Mouse (Mus musculus): Measurements from ENCODE around the gene Gm20388.

Gm20388 gene

DNA sequence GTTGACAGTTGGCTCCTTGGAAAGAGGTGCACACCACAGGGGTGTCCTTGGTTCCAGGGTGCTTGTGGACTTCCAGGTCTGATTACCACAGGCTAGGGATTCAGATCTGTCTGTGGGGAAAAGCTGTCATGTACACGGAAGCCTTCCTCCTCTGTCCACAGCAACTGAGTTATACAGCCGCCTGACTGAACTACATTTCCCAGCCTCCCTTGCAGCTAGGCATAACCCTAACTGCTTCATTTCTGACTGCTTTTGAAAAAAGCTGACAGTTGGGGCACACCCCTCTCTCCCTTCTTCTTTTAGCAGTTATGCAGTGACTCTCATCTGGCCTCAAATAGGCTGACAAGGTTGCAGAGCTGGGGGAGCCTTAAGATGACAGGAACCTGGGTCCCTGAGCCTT is 901.3 kb downstream of the Gm20388 start:
- intact Hi-C loops (cut with DNase I) = no loop called here

DNA sequence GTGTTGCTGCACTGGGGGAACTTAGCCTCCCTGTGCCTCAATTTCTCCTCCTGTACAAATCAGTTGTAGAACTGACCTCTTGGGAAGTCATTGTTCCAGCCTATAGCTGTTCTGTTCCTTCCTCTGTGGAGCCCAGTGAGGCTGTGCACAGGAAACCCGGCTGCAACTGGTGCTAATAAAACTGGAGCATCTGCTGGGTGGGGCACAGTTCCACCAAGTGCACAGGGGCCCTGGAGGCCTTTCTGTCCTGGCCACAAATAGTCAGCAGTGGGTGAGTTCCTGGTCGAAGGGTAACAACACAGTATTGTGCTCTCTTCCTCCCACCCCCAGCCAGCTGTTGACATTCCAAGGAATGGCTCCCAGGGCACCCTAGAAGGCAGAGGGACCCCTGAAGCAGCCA is 902.4 kb downstream of the Gm20388 start:
- intact Hi-C loops (cut with DNase I) = no loop called here

DNA sequence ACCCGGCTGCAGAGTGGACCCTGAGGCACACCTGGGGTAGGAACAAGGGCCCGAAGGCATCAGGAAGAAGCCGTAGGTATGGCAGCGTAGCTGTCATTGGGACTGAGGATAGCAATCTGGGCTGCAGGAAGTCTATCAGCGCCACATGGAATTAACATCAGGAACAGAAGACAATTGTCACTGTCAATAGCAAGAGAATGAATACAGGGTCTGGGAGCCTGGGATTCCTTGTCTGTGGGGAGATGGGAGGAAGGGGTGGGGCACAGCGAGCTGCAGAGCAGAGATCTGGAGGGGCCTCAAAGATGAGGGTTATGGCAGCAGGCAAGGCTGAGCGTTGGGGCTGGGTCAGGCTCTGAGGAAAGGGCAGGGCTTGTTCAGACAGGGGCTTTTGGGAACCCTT is 903.2 kb downstream of the Gm20388 start:
- intact Hi-C loops (cut with DNase I) = no loop called here

GRCm38 (mm10) chr8:120816371-120816770 is 905.7 kb downstream of the Gm20388 start:
- intact Hi-C loops (cut with DNase I) = no loop called here

DNA sequence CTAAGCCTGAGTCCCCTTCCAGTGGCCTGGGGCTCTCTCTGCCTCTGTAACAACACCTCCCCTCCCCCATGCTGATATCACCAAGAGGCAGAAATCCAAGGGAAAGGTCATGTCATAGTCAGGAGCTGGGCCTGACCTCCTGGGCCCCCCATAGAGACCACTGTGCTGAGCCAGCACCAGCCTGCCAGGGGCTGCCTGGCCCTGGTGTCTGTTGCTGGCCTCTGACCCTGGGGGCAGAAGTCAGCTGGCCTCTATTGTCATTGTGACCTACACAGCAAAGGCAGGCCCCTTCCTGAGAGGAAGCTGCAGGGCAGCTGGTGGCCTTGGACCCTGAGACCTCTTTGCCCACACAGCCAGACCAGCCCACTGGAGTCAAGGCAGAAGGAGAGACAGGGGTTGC is 909.3 kb downstream of the Gm20388 start:
- intact Hi-C loops (cut with DNase I) = no loop called here

DNA sequence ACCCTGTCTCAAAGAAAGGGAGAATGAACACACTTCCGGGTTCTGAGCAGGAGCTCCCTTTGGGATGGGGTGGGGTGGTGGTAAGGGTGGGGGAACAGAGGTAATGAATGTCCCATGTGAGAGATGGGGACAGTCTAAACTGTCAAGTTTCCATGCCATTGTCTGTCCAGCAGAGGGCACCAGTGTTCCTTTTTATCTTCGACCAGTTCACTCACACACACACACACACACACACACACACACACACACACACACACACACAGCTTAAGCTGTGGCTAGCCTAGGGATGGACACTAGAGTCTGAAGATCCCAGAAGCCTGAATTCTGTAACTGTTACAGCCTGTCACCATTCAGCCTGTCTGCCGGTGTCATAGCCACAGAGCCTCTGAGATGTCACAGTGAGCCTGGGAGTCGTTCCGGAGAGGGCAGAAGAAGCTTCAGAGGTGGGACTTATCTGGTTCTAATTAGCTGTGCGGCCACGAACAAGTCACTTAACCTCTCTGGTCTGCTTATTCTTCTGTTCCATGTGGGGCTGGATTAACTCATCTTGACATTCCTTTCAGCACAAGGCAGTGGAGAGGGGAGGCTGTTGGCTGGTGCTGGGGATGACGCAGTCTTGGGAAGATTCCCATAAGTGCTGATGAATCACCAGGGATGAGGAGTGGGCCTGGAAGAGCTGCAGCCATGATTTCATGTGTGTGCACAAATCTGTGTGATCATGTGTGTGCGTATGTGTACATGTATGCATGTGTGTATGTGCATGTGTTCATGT is 910.9 kb downstream of the Gm20388 start:
- intact Hi-C loops (cut with DNase I) = loop anchor here (1.0 kb wide), 1 partner anchor 271 kb away; no protein-coding TSS in a partner anchor

DNA sequence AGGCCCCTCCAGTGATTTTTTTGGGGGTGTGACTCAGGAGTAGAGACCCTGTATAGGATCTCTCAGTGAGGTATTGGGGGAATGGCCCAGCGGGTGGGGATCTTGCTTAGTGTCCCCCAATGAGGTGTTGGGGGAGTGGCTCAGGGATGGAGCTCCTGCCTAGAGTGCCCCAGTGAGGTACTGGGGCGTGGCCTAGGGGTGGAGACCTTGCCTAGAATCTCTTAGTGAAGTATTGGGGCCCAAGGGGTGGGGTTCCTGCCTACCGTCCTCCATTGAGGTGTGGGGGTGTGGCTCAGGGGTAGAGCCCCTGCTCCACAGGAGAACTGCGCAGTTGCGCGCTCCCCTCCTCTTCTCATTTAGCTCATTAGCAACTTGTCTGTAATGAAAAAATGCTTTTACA is 912.7 kb downstream of the Gm20388 start:
- intact Hi-C loops (cut with DNase I) = no loop called here

GRCm38 (mm10) chr8:120823887-120824286 is 913.2 kb downstream of the Gm20388 start:
- intact Hi-C loops (cut with DNase I) = no loop called here

GRCm38 (mm10) chr8:120824638-120825037 is 914.0 kb downstream of the Gm20388 start:
- intact Hi-C loops (cut with DNase I) = no loop called here

DNA sequence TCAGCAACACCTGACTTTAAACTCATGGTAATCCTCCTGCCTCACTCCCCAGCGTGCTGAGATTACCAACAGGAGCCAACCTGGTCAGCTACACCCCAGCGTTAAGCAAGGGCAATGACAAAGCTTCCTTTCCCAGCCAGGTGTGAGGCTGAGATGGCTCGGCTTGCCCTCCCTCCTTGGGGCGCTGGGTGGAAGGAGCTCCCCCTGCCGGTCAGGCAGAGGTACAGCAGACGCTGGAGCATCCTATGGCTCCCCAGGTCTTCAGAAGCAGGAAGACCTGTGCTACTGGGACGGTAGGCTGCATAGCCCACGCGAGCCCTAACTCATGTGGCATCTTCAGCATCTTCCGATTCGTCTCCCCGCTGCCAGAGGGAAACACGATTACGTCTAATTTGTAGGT is 917.6 kb downstream of the Gm20388 start:
- intact Hi-C loops (cut with DNase I) = no loop called here

DNA sequence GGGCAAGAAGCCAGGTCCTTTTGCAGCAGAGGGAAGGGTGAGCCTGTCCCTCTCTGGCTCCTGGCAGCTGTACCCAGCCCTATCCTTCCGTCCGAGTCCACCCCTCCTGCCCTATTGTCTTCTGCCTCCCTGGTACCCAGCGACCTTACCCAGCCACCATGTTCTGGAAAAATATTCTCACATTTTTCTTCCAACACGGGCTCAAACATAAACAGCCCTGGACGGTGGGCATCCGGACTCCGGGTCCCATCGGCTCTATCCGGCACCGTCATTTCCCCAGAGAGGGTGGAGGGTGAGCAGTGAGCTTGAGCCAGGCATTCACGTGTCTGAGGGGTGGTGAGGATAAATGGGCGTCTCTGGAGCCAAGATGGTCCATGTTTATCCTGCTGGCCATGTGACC is 920.0 kb downstream of the Gm20388 start:
- intact Hi-C loops (cut with DNase I) = no loop called here

DNA sequence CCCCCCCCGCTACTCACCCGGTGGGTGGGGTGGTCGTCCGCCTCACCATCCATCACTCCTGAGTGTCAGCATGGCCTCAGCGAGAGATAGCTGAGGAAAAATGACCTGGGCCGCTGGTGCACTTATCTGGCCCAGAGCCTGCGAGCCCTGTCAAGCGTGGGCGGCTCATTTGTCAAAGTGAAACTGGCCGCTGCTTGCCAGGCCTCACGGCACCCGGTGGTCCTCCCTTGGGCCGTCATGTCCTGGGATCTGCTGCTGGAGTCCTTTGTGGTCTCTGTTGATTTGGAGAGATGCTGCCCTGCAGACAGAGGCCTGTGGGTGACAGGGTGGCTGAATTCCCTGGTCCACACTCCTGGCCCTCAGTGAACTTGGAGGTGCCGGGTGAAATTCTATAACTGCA is 921.4 kb downstream of the Gm20388 start:
- intact Hi-C loops (cut with DNase I) = no loop called here

GRCm38 (mm10) chr8:120833196-120833595 is 922.6 kb downstream of the Gm20388 start:
- intact Hi-C loops (cut with DNase I) = no loop called here

DNA sequence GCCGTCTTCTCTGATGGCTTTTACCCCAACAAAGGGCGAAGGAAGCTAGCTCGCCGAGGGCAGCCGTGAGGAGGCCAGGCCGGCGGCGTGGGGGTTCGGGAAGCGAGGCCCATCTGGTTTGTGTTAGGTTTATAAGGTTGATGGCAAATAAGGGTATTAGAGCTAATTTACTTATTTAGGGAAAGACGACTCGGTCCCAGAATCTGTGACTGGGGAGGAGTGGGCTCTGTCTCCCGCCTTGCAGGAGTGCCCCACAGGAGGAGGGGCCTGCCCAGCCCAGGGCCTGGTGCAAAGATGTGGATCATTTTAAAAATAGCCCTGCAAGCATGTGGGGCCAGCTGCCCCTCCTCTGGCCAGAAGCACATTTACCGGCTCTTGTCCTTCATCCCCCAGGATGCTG is 928.4 kb downstream of the Gm20388 start:
- intact Hi-C loops (cut with DNase I) = no loop called here

DNA sequence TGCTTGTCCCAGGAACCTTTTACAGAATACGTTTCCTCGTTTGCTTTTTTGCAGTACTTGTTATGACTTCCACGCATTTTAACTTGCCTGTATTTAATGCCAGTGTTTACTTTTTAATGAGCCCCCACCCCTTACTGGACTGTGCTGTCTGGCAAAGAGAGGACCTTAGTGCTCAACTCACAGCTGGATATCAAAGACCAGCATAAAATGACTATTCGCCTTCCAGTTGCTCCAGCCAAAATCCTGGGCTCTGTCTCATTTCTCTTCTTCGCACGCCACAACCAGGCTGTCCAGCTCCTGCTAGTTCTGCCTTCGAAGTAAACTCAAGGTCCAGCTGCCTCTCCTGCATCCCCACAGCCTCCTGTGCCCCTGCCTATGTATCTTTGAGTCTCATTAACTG is 932.4 kb downstream of the Gm20388 start:
- intact Hi-C loops (cut with DNase I) = no loop called here

DNA sequence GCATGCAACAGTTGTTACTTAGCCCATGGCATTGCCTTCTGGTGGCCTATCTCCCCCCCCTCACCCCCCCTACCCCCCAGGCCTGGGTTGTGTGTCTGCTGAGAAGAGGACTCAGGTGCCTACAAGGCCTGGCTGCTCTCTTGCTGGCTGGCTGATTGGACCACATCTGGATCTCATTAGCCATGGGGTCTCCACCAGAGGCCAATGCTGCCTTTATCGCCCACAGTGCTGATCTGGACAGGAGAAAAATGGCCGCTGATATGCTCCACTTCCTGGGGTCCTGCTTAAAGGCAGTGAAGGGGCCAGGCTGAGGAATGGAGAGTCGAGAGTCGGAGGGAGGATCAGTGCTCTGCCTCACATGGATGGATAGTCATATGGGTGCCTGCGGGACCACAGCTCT is 935.4 kb downstream of the Gm20388 start:
- intact Hi-C loops (cut with DNase I) = no loop called here

DNA sequence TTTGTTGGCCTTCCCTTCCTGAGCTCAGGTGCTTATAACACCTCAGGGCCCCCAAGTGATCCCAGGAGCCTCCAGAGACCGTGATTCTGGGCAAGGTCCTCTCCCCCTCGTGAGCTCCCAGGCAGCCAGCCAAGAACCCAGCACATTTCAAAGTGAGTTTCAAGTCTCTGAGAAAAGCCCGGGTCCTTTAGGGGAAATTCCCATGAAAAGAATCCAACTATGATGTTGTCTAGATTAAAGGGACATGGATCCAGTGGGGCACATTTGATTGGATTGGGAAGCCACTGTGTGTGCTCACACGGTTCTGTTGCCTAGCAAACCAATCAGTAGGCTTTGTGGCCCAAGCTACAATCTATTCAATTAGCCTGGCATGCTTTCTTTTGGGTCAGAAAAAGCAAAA is 936.6 kb downstream of the Gm20388 start:
- intact Hi-C loops (cut with DNase I) = no loop called here

GRCm38 (mm10) chr8:120847735-120848134 is 937.1 kb downstream of the Gm20388 start:
- intact Hi-C loops (cut with DNase I) = no loop called here

GRCm38 (mm10) chr8:120848434-120848833 is 937.8 kb downstream of the Gm20388 start:
- intact Hi-C loops (cut with DNase I) = no loop called here

DNA sequence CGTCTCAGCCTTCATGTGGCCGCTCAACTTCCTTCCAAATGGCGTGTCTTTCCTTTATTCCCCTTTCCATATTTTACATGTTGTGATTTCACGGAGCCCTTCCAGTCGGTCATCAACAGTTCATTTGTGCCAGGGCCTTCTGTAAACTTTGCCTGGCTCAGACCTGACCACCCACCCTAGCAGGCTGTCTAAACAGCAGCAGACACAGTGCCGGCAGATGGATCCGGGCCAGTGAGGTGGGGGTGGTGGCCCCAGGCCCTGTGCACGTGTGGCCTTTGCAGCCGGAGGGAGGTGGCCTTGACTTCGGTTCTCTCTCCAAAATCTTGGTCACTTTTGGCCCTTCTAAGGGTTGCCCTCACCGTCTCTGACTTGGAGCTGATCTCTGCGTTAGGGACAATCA is 940.8 kb downstream of the Gm20388 start:
- intact Hi-C loops (cut with DNase I) = no loop called here

GRCm38 (mm10) chr8:120859881-120860280 is 949.2 kb downstream of the Gm20388 start:
- intact Hi-C loops (cut with DNase I) = no loop called here

DNA sequence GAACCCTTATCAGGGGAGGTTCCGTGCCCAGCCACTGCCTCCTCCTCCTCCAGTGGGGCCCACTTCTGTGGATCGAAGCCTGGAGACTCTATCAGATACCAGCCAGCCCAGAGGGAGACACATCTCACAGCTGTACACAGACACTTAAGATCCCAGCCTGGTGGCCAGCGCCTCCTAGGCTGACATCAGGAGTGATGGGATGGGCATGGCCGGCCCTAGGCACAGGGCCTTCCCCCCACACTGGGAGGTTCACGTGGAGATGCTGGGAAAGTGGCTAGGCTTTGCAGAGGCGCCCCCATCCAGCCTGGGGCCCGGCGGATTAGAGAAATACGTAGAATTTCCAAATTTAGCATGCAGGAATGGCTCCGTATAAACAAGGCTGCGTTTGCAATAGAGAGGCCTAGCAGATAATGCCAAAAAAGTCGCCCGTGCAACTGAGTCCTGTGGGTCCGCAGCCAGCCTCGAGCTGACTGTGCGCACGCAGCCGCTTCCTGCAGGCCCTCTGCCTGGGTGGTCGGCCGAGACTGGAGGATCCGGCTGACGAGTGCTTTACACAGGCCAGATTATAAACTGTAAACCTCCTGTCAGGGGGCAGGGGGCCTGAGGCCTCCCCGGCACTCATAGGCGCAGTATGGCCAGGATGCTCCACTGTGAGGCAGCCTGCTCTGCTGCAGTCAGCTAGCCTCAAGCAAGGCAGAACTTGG is 949.9 kb downstream of the Gm20388 start:
- intact Hi-C loops (cut with DNase I) = no loop called here

DNA sequence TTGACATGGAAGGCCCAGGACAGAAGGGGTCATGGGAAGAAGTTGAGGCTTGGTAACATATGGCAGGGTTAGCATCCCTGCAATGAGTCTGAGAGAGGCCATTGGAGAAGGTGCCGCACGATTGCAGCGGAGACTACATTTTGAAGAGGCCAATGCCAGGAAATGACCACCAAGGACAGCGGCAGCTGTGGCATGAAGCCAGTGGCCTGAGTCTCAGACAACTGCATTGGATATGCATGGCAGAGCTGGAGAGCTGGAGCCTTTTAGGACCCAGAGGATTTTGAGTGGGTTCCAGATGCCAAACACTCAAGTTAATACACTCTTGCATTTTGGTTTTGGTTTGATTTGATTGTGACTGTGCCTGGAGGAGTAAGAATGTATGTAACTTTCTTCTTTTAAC is 953.0 kb downstream of the Gm20388 start:
- intact Hi-C loops (cut with DNase I) = no loop called here

Measured in adrenal gland (tissue).